Mouse (Mus musculus): ENCODE results near the gene Grik3.

GRCm38 (mm10) chr4:125595011-125595410 is 104.5 kb downstream of the Grik3 start:
- no peak for TF ChIP-seq POLR2A (IDR thresholded peaks at IDR 0.05; ENCODE audit: low read depth, low read length)
- no peak for TF ChIP-seq CTCF (conservative IDR thresholded peaks at IDR 0.05; ENCODE audit: insufficient read depth, insufficient read length, low read depth, low read length)
